Mouse (Mus musculus) hindbrain, embryonic 16.5 days (tissue): Measurements from ENCODE around the gene Erich3. TPM values are rescaled to one million over a fixed set of nuclear protein-coding genes. Genes with fewer than 3 reads are reported as not detected.

Experiments
- ATAC-seq: fragments of 200-750 bp; cut with Nextera tagmentation; 2 replicates; pipeline ENCODE4 v1.8.0; 2017; ENCODE audit warnings: moderate TSS enrichment, moderate library complexity
- H3K27ac ChIP-seq: fragments of 300-500 bp; sonication (generic); 2 replicates; pipeline ENCODE4 v1.5.1; 2014; ENCODE audit warnings: low read depth, mild to moderate bottlenecking, control low read depth, low read length, moderate library complexity
- H3K27me3 ChIP-seq: fragments of 300-500 bp; sonication (generic); replicated peaks from 2 replicates; pipeline ENCODE4 v1.6.1; 2014; ENCODE audit warnings: low read length; ENCODE audit not compliant: control insufficient read depth, insufficient read depth
- H3K36me3 ChIP-seq: fragments of 300-500 bp; sonication (generic); 2 replicates; pipeline ENCODE4 v1.6.1; 2014; ENCODE audit warnings: mild to moderate bottlenecking, low read length, moderate library complexity, mixed read lengths; ENCODE audit not compliant: control insufficient read depth, insufficient read depth
- H3K4me1 ChIP-seq: fragments of 300-500 bp; sonication (generic); 2 replicates; pipeline ENCODE4 v1.6.1; 2014; ENCODE audit warnings: low read depth, low read length; ENCODE audit not compliant: control insufficient read depth, insufficient read depth
- H3K4me2 ChIP-seq: fragments of 300-500 bp; sonication (generic); 2 replicates; pipeline ENCODE4 v1.6.1; 2014; ENCODE audit warnings: mild to moderate bottlenecking, low read length, control low read depth, moderate library complexity
- H3K4me3 ChIP-seq: fragments of 300-500 bp; sonication (generic); 2 replicates; pipeline ENCODE4 v1.5.1; 2014; ENCODE audit warnings: mild to moderate bottlenecking, low read length, control low read depth, moderate library complexity
- H3K9ac ChIP-seq: fragments of 300-500 bp; sonication (generic); 2 replicates; pipeline ENCODE4 v1.6.1; 2014; ENCODE audit warnings: low read depth, mild to moderate bottlenecking, control low read depth, low read length, moderate library complexity
- H3K9me3 ChIP-seq: fragments of 300-500 bp; sonication (generic); 2 replicates; pipeline ENCODE4 v1.6.1; 2014; ENCODE audit warnings: mild to moderate bottlenecking, low read length, moderate library complexity; ENCODE audit not compliant: control insufficient read depth
- WGBS: fragments of 180-500 bp; shearing (Covaris S2); extraction: QIAGEN DNeasy Blood & Tissue Kit; methylation state at CpG from one replicate; pipeline ENCODE4 v1.1.7; 2014; 5-methylcytosine and 5-hydroxymethylcytosine counted together
- polyA plus RNA-seq: library from polyadenylated mRNA; unstranded; fragments of >200 nt; fragmentation: Nextera tagmentation; extraction: Ambion mirVana; gene quantifications from 2 replicates; pipeline ENCODE4 v1.2.1, GENCODE M21; 2015

Gene Erich3
- polyA plus RNA-seq, 1 experiment from 2014 or later = 2.3 TPM

DNA sequence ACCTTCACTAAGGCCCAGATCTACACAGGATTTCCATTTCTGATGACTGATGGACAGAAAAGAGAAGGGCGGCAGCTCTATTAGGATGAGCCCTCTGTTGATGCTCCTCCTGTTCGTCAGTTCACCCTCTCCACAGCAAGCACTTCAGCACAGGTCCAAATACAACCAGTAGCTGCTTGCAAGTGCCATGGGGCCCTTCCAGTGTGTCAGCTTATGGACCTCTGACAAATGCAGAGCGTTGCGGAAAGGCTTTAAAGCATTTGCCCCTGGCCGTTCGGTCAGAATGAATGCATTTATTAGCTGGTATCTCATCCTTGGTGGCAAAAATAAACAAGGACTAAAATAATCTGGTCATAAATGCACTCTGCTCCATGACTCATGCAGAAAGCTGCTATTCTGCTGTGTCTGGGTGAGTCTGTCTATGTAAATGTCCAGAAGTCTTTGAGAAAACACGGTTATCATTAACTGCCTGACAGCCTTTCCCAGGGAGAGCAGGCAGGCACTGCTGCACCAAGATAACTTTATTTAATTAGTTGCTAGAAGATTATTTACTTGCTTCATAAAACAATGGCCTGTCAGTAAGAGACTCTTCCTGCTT, 146.7 kb downstream of the Erich3 start:
- Histone ChIP-seq H3K9ac (no peak overlapping the region), H3K4me2 (no peak overlapping the region), H3K36me3 (no peaks in the 10 kb centered on the region), H3K27ac (no peak overlapping the region), H3K4me3 (no peak overlapping the region), H3K27me3 (no peaks in the 10 kb centered on the region), H3K4me1 (peaks cover 19% of the 10 kb centered on the region), H3K9me3 (no peaks in the 10 kb centered on the region)
- WGBS = 60% methylated on average over 7 of the region's 7 CpGs
- no peak for ATAC-seq

DNA sequence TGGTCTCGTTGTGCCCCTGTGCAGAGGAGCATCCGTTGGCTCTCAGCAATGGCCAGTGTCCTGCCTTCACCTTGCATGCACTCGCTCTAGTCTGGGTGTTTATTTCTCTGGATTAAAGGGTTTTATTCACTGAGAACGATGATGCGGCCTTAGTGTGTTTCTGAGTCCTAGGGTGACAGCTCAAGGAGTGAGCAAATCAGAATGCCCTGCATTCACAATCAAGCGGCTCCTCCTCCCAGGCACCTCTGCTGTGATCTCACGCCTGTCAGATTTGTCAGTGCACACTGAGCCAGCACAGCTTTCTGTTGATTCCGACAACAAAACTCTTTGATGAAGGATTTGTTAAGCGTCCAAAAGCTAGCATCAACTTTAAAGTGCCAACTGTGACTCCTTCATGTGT, 147.6 kb downstream of the Erich3 start:
- Histone ChIP-seq H3K36me3 (no peaks in the 10 kb centered on the region), H3K4me1 (peaks cover 17% of the 10 kb centered on the region), H3K9me3 (no peaks in the 10 kb centered on the region), H3K27ac (no peak overlapping the region), H3K27me3 (no peaks in the 10 kb centered on the region), H3K4me3 (no peak overlapping the region), H3K9ac (no peak overlapping the region), H3K4me2 (no peak overlapping the region)
- WGBS = 24% methylated on average over 9 of the region's 9 CpGs
- ATAC-seq = 0 out of 2 replicates have a peak, but pooled peaks have one; percentile 14

DNA sequence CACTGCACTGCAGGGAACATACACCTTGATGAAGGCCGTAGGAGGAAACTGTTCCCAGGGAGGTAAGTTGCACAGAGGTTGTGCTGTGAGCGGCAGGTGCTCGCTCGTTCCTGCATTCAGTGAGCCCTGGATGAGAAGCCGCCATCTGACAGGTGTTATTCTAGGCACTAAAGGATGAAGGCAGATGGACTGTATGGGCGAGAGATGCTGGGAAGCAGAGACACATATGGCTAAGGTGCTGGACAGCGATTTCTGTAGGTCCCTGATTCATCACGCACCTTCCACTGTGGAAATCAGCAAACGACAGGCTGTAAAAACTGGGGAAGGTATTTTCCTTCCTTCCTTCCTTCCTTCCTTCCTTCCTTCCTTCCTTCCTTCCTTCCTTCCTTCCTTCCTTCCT, 148.2 kb downstream of the Erich3 start:
- H3K9ac ChIP-seq = no peak overlapping the region
- H3K4me3 ChIP-seq = no peak overlapping the region
- H3K27me3 ChIP-seq = no peaks in the 10 kb centered on the region
- WGBS = 69% methylated on average over 9 of the region's 9 CpGs
- H3K27ac ChIP-seq = no peak overlapping the region
- H3K9me3 ChIP-seq = no peaks in the 10 kb centered on the region
- ATAC-seq = no peak
- H3K36me3 ChIP-seq = no peaks in the 10 kb centered on the region
- no peak overlapping the region for H3K4me2 ChIP-seq
- H3K4me1 ChIP-seq = peaks cover 13% of the 10 kb centered on the region

DNA sequence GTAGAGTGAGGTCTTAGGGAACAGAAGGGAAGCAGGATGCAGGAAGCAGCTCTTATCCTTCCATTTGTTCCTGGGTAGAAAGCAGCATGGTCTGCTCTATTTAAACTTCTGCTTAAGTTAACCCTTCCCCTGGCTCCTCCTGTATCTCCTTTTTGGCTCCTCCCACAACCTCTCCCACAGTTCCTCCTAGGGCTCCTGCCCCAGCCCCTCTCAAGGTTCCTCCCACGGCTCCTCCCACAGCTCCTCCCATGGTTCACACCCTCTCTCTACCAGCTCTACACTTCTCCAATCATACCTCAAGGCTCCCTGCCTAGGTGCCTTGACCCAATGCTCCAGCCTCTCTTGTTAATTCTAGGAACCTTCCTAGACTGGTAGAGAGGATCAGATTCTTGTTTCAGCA, 149.2 kb downstream of the Erich3 start:
- 60% methylated on average over 1 of the region's 1 CpGs for WGBS
- no peak overlapping the region for H3K9ac ChIP-seq
- no peak for ATAC-seq
- H3K4me1 ChIP-seq = peaks cover 15% of the 10 kb centered on the region
- no peaks in the 10 kb centered on the region for H3K27me3 ChIP-seq
- no peaks in the 10 kb centered on the region for H3K36me3 ChIP-seq
- H3K4me2 ChIP-seq = no peak overlapping the region
- no peaks in the 10 kb centered on the region for H3K9me3 ChIP-seq
- no peak overlapping the region for H3K27ac ChIP-seq
- no peak overlapping the region for H3K4me3 ChIP-seq

DNA sequence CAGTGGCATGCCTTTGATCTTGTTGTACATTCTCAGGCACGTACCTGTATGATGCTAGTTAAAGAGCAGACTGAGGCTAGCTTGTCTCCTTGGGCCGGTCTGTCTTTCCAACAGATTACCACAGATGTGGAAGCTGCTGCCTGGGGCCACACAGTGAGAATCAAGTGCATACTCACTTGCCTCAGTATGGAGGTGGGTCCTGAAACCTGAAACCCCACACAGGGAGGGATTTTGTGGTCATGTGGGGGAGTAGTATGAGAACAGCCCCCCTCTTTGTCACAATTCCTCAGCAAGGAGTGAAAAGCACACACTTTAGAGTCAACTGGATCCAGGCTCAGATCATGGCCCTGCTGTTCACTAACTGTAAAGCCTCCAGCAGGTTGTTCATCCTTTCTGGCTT, 151.9 kb downstream of the Erich3 start:
- Histone ChIP-seq H3K36me3 (no peaks in the 10 kb centered on the region), H3K4me3 (no peak overlapping the region), H3K4me2 (no peak overlapping the region), H3K27ac (no peak overlapping the region), H3K9me3 (no peaks in the 10 kb centered on the region), H3K27me3 (no peaks in the 10 kb centered on the region), H3K9ac (no peak overlapping the region), H3K4me1 (peaks cover 13% of the 10 kb centered on the region)
- WGBS = 63% methylated on average over 2 of the region's 2 CpGs
- no peak for ATAC-seq

DNA sequence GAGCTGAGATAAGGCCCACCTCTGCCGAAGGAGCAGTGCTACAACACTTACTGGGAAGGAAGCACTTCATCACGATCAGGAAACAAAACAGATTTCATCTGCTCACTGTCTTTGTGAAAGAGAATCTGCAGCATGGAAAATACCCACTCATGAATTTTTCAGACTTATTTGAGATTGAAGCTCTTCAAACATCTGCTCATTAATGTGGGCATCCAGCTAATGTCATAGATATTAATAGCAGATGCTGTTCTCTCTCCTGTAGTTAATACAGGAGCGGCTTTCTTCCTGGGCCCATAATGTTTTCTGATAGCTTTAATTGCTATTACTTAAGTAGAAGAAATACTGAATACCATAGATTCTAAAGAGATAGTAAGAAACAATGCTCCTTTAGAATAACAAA, 152.6 kb downstream of the Erich3 start:
- H3K9me3 ChIP-seq = no peaks in the 10 kb centered on the region
- ATAC-seq = no peak

DNA sequence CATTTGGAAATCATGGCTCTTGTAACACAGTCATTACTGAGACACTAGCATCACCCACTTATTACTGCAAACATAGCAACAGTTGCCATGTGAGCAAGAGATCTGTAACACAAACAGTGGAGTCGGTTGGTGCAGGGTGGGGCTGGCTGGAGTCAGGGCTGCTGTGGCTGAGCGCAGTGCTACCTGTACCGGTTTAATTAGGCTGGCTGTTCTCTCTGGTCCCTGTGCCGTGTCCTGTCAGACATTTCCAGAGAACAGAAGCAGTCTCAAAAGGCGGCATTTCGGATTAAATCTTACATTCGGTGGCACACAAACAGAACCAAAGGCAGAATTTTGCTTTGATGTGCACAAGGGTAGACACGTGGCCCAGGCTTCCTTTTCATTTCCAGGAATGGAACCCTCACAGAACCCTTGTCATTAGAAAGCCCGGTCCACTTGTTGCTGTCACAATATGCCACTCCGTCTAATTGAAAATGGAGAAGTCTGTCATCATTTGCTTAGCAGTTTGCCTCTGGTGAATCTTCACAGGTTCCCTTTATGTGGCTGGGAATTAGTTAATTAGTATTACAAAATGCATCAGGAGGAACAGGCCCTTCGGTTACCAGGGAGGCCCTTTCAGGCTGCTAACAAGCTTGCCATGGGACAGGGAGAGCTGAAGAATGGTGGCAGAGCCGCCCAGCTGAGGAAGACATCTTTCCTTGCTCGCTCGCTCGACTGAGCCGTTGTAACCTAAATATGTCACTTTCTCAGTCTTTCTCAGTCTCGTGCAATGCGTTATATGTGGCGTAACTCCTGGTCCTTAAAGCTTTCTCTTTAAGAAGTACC, 153.4 kb downstream of the Erich3 start:
- H3K27ac ChIP-seq = peak overlapping the region; percentile 67
- WGBS = 25% methylated on average over 19 of the region's 19 CpGs
- no peaks in the 10 kb centered on the region for H3K27me3 ChIP-seq
- H3K36me3 ChIP-seq = no peaks in the 10 kb centered on the region
- H3K9ac ChIP-seq = no peak overlapping the region
- no peaks in the 10 kb centered on the region for H3K9me3 ChIP-seq
- H3K4me3 ChIP-seq = peak overlapping the region; percentile 16
- peaks cover 5% of the 10 kb centered on the region for H3K4me1 ChIP-seq
- ATAC-seq = peak; percentile 91
- H3K4me2 ChIP-seq = peak overlapping the region; percentile 49

More for the DNA sequence above, 152.6 kb downstream of the Erich3 start:
- Histone ChIP-seq H3K4me1 (peaks cover 11% of the 10 kb centered on the region), H3K36me3 (no peaks in the 10 kb centered on the region), H3K27ac (0 out of 2 replicates have a peak overlapping the region, but pooled peaks have one; percentile 16), H3K9ac (no peak overlapping the region), H3K4me2 (no peak overlapping the region), H3K4me3 (no peak overlapping the region), H3K27me3 (no peaks in the 10 kb centered on the region)
- 59% methylated on average over 3 of the region's 3 CpGs for WGBS

Other genes with a start within 250 kb of the Erich3 start
- 10.7 and 11.9 TPM in 2 replicates for gene Cryz, start 67.1 kb upstream of the Erich3 start, polyA plus RNA-seq
- 10.7 and 17.0 TPM in 2 replicates for gene Tyw3, start 66.8 kb upstream of the Erich3 start, polyA plus RNA-seq